Mouse (Mus musculus): ENCODE measurements around the gene Bcl2l13. TPM values are rescaled to one million over a fixed set of nuclear protein-coding genes. Genes with fewer than 3 reads are reported as not detected.
"Not testable (repeated sequence)": the region's sequence is repeated elsewhere in the genome, so short reads cannot be mapped to it uniquely, and the experiment has no call there.

Bcl2l13 gene
- polyA plus RNA-seq, 1 experiment = 23.8 TPM

DNA sequence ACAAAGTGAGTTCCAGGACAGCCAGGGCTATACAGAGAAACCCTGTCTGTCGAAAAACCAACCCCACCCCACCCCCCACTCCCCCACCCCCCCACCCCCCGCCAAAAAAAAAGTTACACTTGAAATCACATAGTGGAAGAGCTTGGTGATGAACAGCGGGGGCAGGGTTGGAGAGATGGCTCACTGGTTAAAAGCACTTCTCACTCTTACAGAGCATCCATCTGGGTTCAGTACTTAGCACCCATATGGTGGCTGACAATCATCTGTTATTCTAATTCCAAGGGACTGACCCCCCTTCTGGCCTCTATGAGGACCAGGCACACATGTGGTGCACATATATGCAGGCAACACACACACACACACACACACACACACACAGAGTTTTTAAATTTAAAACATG is 82.0 kb downstream of the Bcl2l13 start:
- Histone ChIP-seq H3K4me3 (ENCODE audit: control insufficient read depth, low read depth, low read length) (no peak overlapping the region), H3K36me3 (ENCODE audit: control insufficient read depth, insufficient read depth, low read length) (no peaks in the 10 kb centered on the region), H3K4me1 (ENCODE audit: control insufficient read depth, insufficient read depth, low read length) (peaks cover 16% of the 10 kb centered on the region), H3K27ac (ENCODE audit: control insufficient read depth, insufficient read depth, low read depth, low read length) (no peak overlapping the region), H3K27me3 (ENCODE audit: control insufficient read depth, insufficient read depth, low read length) (no peaks in the 10 kb centered on the region)
- no peak for TF ChIP-seq CTCF (IDR thresholded peaks at IDR 0.05; ENCODE audit: control insufficient read depth, insufficient read depth, insufficient replicate concordance, low read depth, low read length)
- no peak for TF ChIP-seq POLR2A (IDR thresholded peaks at IDR 0.05; ENCODE audit: control insufficient read depth, low read depth, low read length)

DNA sequence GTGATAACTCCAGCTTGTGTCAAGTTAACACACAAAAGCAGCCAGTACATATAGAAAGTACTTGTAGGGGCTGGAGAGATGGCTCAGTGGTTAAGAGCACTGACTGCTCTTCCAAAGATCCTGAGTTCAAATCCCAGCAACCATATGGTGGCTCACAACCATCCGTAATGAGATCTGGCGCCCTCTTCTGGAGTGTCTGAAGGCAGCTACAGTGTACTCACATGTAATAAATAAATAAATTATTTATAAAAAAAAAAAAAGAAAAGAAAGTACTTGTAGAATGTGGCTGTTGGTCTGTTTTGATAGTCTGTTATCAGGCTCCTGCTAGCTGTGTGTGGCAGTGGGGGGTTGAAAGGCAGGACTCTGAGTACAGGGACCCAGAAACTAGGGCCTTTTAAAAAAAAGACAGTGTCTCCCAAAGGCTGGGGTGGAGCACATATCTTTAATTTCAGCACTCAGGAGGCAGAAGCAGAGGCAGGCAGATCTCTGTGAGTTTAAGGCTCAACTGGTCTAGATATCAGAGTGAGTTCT is 88.8 kb downstream of the Bcl2l13 start:
- H3K4me3 ChIP-seq (ENCODE audit: control insufficient read depth, low read depth, low read length); H3K36me3 ChIP-seq (ENCODE audit: control insufficient read depth, insufficient read depth, low read length): not testable (repeated sequence)

DNA sequence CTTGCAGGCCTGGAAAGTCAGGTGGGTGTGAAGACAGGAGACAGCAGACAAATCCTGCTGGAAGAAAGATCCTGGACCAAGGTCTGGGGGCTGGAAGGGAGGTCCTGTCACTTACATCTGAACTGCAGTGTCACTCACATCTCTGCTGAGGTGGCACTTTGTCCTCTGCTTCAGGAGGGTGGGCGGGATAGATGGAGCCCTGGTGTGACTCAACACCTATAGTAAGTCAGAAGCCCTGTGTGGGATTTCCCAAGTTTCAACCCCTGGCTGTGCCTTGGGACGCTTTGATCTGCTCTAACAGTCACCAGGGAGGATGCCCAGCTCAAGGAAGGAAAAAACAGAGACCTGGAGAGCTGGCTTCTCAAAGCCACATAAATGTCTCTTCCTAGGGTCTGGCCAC is 90.9 kb downstream of the Bcl2l13 start:
- no peak overlapping the region for H3K27ac ChIP-seq (ENCODE audit: control insufficient read depth, insufficient read depth, low read depth, low read length)
- no peak overlapping the region for H3K4me3 ChIP-seq (ENCODE audit: control insufficient read depth, low read depth, low read length)
- H3K36me3 ChIP-seq (ENCODE audit: control insufficient read depth, insufficient read depth, low read length) = no peaks in the 10 kb centered on the region
- no peaks in the 10 kb centered on the region for H3K27me3 ChIP-seq (ENCODE audit: control insufficient read depth, insufficient read depth, low read length)
- H3K4me1 ChIP-seq (ENCODE audit: control insufficient read depth, insufficient read depth, low read length) = no peaks in the 10 kb centered on the region
- TF ChIP-seq CTCF (IDR thresholded peaks at IDR 0.05; ENCODE audit: control insufficient read depth, insufficient read depth, insufficient replicate concordance, low read depth, low read length) = no peak
- no peak for TF ChIP-seq POLR2A (IDR thresholded peaks at IDR 0.05; ENCODE audit: control insufficient read depth, low read depth, low read length)

More for the DNA sequence above, 88.8 kb downstream of the Bcl2l13 start:
- not testable (repeated sequence) for H3K27ac ChIP-seq (ENCODE audit: control insufficient read depth, insufficient read depth, low read depth, low read length); H3K4me1 ChIP-seq (ENCODE audit: control insufficient read depth, insufficient read depth, low read length); H3K27me3 ChIP-seq (ENCODE audit: control insufficient read depth, insufficient read depth, low read length)

DNA sequence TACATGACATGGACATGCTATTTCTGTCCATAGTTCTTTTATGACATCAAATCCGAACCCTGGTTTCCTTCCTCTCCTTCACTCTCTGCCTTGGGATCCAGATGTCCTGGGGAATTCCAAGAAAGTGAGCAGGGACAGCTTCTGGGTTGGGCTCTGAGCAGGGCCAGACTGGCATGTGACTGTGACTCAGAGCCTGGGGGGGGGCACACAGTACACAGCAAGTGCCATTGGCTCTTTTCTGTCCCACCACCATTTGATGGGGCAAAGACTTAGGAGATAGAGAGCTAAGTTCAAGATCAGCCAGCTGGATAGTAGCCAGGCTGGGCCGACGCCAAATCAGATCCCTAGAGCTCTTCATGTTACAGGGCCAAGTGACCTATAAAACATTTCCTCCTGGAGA is 91.8 kb downstream of the Bcl2l13 start:
- no peak overlapping the region for H3K27ac ChIP-seq (ENCODE audit: control insufficient read depth, insufficient read depth, low read depth, low read length)
- no peak overlapping the region for H3K4me3 ChIP-seq (ENCODE audit: control insufficient read depth, low read depth, low read length)
- no peaks in the 10 kb centered on the region for H3K27me3 ChIP-seq (ENCODE audit: control insufficient read depth, insufficient read depth, low read length)
- no peaks in the 10 kb centered on the region for H3K36me3 ChIP-seq (ENCODE audit: control insufficient read depth, insufficient read depth, low read length)
- H3K4me1 ChIP-seq (ENCODE audit: control insufficient read depth, insufficient read depth, low read length) = no peaks in the 10 kb centered on the region
- TF ChIP-seq POLR2A (IDR thresholded peaks at IDR 0.05; ENCODE audit: control insufficient read depth, low read depth, low read length) (no peak), CTCF (IDR thresholded peaks at IDR 0.05; ENCODE audit: control insufficient read depth, insufficient read depth, insufficient replicate concordance, low read depth, low read length) (no peak)

DNA sequence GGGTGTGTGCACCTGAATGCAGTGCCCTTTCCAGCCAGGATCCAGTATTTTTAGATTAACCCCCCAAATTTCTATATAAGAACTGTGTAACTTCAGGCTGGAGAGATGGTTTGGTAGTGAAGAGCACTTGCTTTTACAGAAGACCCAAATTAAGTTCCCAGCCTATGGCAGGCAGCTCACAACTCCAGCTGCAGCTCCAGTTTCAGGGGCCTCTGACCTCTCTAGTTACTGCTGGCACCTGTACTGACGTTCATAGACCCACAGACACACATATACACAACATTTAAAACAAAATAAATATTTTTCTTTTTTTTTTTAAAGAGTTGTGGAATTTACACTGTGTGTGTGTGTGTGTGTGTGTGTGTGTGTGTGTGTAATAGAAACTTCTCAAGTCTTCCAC is 93.4 kb downstream of the Bcl2l13 start:
- H3K4me3 ChIP-seq (ENCODE audit: control insufficient read depth, low read depth, low read length) = no peak overlapping the region
- H3K27ac ChIP-seq (ENCODE audit: control insufficient read depth, insufficient read depth, low read depth, low read length) = no peak overlapping the region
- H3K4me1 ChIP-seq (ENCODE audit: control insufficient read depth, insufficient read depth, low read length) = no peaks in the 10 kb centered on the region
- H3K27me3 ChIP-seq (ENCODE audit: control insufficient read depth, insufficient read depth, low read length) = no peaks in the 10 kb centered on the region
- no peaks in the 10 kb centered on the region for H3K36me3 ChIP-seq (ENCODE audit: control insufficient read depth, insufficient read depth, low read length)
- TF ChIP-seq CTCF (IDR thresholded peaks at IDR 0.05; ENCODE audit: control insufficient read depth, insufficient read depth, insufficient replicate concordance, low read depth, low read length) (no peak), POLR2A (IDR thresholded peaks at IDR 0.05; ENCODE audit: control insufficient read depth, low read depth, low read length) (no peak)

DNA sequence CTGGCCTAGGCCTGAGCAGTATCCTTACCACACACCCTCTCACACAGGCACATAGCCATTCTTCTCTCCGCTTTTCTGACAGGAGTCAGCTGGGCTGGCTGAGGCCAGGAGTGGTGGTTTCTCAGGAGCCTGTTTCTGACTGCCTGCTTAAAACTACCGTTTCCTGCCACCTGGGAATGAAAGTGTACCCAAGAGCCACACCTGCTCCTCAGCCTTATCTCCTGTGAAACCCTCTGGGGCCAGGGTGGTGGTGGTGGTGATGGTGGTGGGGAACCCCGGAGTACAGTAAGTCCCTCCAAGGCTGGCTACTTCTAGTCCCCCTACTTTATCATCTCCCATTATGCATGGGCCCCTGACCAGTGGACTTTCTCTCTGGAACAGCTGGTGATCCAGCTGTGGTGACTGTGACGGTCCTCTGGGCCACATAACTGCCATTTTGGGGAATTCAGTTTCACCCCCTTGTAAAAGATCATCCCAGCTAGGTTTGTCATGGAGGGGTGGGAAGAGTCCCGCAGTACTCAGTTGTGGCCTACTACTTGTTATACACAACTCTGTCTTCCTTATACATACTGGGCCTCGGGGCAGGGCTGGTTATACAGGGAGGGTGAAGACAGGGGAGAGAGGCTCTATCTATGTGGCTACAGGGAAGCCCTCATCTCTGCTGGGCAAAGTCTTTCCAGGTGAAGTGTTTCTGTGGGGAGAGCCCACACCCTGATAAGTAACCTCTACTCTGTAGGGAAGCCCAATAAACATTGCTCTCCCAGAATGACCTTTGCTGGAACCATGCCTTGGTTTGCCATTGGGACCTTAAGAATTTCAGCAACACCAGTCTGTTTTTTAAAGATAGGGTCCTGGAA is 94.7 kb downstream of the Bcl2l13 start:
- TF ChIP-seq POLR2A (IDR thresholded peaks at IDR 0.05; ENCODE audit: control insufficient read depth, low read depth, low read length) (no peak), CTCF (IDR thresholded peaks at IDR 0.05; ENCODE audit: control insufficient read depth, insufficient read depth, insufficient replicate concordance, low read depth, low read length) (no peak)
- Histone ChIP-seq H3K27me3 (ENCODE audit: control insufficient read depth, insufficient read depth, low read length) (no peaks in the 10 kb centered on the region), H3K36me3 (ENCODE audit: control insufficient read depth, insufficient read depth, low read length) (no peaks in the 10 kb centered on the region), H3K27ac (ENCODE audit: control insufficient read depth, insufficient read depth, low read depth, low read length) (no peak overlapping the region), H3K4me3 (ENCODE audit: control insufficient read depth, low read depth, low read length) (no peak overlapping the region), H3K4me1 (ENCODE audit: control insufficient read depth, insufficient read depth, low read length) (no peaks in the 10 kb centered on the region)

DNA sequence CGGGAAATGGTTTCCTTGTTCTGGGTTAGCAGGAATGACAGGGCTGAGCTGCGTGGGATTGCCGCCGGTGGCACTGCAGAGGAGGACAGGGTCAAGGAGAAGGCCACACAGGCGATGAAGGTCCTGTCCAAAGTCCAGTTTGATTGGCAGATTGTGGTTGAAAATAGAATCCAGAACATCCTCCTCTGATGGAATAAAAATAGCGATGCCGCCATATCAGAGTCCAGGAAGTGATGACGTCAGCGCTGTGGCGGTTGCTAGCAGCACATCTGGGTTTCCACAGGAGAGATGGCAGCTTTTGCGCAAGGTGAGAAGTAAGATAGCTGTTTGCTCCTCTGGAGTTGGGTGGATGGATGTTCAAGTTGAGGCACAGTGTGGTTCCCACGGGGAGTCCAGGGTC is 96.6 kb downstream of the Bcl2l13 start:
- no peak for TF ChIP-seq CTCF (IDR thresholded peaks at IDR 0.05; ENCODE audit: control insufficient read depth, insufficient read depth, insufficient replicate concordance, low read depth, low read length)
- TF ChIP-seq POLR2A (IDR thresholded peaks at IDR 0.05; ENCODE audit: control insufficient read depth, low read depth, low read length) = no peak
- Histone ChIP-seq H3K27me3 (ENCODE audit: control insufficient read depth, insufficient read depth, low read length) (no peaks in the 10 kb centered on the region), H3K27ac (ENCODE audit: control insufficient read depth, insufficient read depth, low read depth, low read length) (no peak overlapping the region), H3K4me1 (ENCODE audit: control insufficient read depth, insufficient read depth, low read length) (no peaks in the 10 kb centered on the region), H3K4me3 (ENCODE audit: control insufficient read depth, low read depth, low read length) (no peak overlapping the region), H3K36me3 (ENCODE audit: control insufficient read depth, insufficient read depth, low read length) (no peaks in the 10 kb centered on the region)
